Mouse (Mus musculus): ENCODE data around the gene Fam3c.

DNA sequence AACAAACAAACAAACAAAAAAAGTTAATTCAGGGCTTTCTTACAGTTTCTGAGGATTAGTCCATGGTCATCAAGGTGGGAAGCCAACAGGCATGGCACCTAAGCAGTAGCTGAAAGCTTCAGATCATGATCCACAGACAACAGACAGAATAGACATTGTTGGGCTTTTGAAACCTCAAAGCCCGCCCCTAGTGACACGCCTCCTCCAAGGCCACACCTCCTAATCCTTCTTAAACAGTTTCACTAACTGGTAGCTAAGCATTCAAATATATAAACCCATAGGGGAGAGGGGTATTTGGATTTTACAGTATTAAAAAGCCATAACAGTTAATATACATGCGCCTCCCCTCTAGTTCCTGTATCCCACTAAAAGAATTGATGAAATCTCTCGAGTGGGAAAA, 1.3 kb upstream of the Fam3c start:
- TF ChIP-seq CTCF (IDR thresholded peaks at IDR 0.05; ENCODE audit: low read depth) (no peak), EP300 (IDR thresholded peaks at IDR 0.05; ENCODE audit: low read depth) (no peak)
